Mouse (Mus musculus): ENCODE measurements around the gene Nosip. TPM values are rescaled to one million over a fixed set of nuclear protein-coding genes. Genes with fewer than 3 reads are reported as not detected.
A peak's percentile ranks its signal among the peaks of the same experiment; 100 is the strongest.

The Nosip gene
- total and polyA plus RNA-seq, 2 experiments, result 22.8 to 35.8 TPM

DNA sequence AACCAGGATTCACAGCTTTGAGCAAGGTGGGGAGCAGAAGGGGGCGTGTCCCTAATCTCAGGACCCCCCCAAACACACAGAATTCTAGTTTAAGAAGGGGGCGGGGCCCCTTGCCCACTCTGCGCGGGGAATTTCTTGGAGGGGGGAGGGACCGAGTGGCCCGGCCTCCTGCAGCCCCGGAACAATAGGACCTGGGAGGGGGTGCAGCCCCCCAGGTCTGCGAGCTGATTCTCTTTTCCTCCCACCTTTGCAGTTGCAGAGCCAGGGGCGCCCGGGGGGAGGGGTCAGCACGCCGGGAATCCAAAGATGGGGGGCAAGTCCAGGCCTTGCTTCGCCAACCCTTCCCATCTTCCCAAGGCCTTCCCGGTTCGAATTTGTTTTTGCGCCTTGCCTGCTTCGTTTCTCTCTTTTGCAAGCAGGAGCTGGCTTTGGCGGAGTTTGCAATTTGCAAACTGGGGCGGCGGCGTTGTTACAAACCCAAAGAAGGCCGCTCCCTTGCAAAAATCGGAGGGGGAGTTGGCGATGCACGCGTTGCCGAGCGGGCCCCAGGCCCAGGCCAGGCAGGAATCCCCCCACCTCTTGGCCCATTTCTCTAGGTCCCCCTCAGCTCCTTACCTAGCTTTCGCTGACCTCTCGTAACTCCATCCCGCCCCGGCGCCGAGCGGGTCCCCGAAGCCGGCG lies 9.9 kb upstream of the Nosip start:
- 0 out of 2 replicates have a peak, but pooled peaks cover 2% of the 10 kb centered on the region for H3K36me3 ChIP-seq (ENCODE audit: control insufficient read depth, insufficient read depth, low read length)
- WGBS, result 1% methylated on average over 38 of the region's 38 CpGs
- no peaks in the 10 kb centered on the region for H3K27me3 ChIP-seq (ENCODE audit: control insufficient read depth, insufficient read depth, low read length)
- peaks cover 10% of the 10 kb centered on the region for H3K4me1 ChIP-seq (ENCODE audit: control insufficient read depth, insufficient read depth, low read length)
- H3K79me2 ChIP-seq (ENCODE audit: control insufficient read depth, insufficient read depth, low read length), result peaks cover 11% of the 10 kb centered on the region; the same call in 1 of the 2 replicates
- H3K27ac ChIP-seq (replicated peaks; ENCODE audit: insufficient read depth, low read depth, low read length), result peak overlapping the region; percentile 18; the same call in 1 of the 2 replicates
- peak overlapping the region; percentile 68 for H3K4me3 ChIP-seq (ENCODE audit: insufficient read depth, low read depth, low read length)
- H3K9ac ChIP-seq (ENCODE audit: low read depth, low read length), result peak overlapping the region; percentile 95
- TF ChIP-seq CTCF (IDR thresholded peaks at IDR 0.05; ENCODE audit: low read depth, low read length) (no peak), POLR2A (IDR thresholded peaks at IDR 0.05; ENCODE audit: extremely low read depth, insufficient read depth, low read length) (no peak)
- peak; percentile 37 for DNase-seq (ENCODE audit: extremely low read depth, low read depth, low spot score)

GRCm38 (mm10) chr7:45052862-45053116 lies 9.4 kb upstream of the Nosip start, which contains the start of gene Prr12:
TSS of gene Prr12 (minus strand) at chr7:45052881.
- Histone ChIP-seq H3K4me1 (ENCODE audit: control insufficient read depth, insufficient read depth, low read length) (peaks cover 10% of the 10 kb centered on the region), H3K79me2 (ENCODE audit: control insufficient read depth, insufficient read depth, low read length) (peaks cover 11% of the 10 kb centered on the region; the same call in 1 of the 2 replicates), H3K9ac (ENCODE audit: low read depth, low read length) (peak within 1 kb of the TSS; percentile 95), H3K36me3 (ENCODE audit: control insufficient read depth, insufficient read depth, low read length) (0 out of 2 replicates have a peak, but pooled peaks cover 2% of the 10 kb centered on the region), H3K27ac (replicated peaks; ENCODE audit: insufficient read depth, low read depth, low read length) (peak within 1 kb of the TSS; percentile 84), H3K4me3 (ENCODE audit: insufficient read depth, low read depth, low read length) (peak within 1 kb of the TSS; percentile 68), H3K27me3 (ENCODE audit: control insufficient read depth, insufficient read depth, low read length) (no peaks in the 10 kb centered on the region)
- WGBS, result 0% methylated on average over 8 of the region's 18 CpGs
- TF ChIP-seq CTCF (IDR thresholded peaks at IDR 0.05; ENCODE audit: low read depth, low read length) (no peak), POLR2A (IDR thresholded peaks at IDR 0.05; ENCODE audit: extremely low read depth, insufficient read depth, low read length) (no peak)
- DNase-seq (ENCODE audit: extremely low read depth, low read depth, low spot score), result no peak

GRCm38 (mm10) chr7:45053117-45053930 lies 8.9 kb upstream of the Nosip start:
- 1% methylated on average over 52 of the region's 59 CpGs for WGBS
- Histone ChIP-seq H3K79me2 (ENCODE audit: control insufficient read depth, insufficient read depth, low read length) (peaks cover 10% of the 10 kb centered on the region; the same call in 1 of the 2 replicates), H3K4me3 (ENCODE audit: insufficient read depth, low read depth, low read length) (peak overlapping the region; percentile 68), H3K9ac (ENCODE audit: low read depth, low read length) (peak overlapping the region; percentile 95), H3K4me1 (ENCODE audit: control insufficient read depth, insufficient read depth, low read length) (peaks cover 10% of the 10 kb centered on the region), H3K27ac (replicated peaks; ENCODE audit: insufficient read depth, low read depth, low read length) (peak overlapping the region; percentile 84), H3K36me3 (ENCODE audit: control insufficient read depth, insufficient read depth, low read length) (no peaks in the 10 kb centered on the region), H3K27me3 (ENCODE audit: control insufficient read depth, insufficient read depth, low read length) (no peaks in the 10 kb centered on the region)
- DNase-seq (ENCODE audit: extremely low read depth, low read depth, low spot score), result peak; percentile 57
- TF ChIP-seq CTCF (IDR thresholded peaks at IDR 0.05; ENCODE audit: low read depth, low read length), result no peak
- TF ChIP-seq POLR2A (IDR thresholded peaks at IDR 0.05; ENCODE audit: extremely low read depth, insufficient read depth, low read length), result no peak

DNA sequence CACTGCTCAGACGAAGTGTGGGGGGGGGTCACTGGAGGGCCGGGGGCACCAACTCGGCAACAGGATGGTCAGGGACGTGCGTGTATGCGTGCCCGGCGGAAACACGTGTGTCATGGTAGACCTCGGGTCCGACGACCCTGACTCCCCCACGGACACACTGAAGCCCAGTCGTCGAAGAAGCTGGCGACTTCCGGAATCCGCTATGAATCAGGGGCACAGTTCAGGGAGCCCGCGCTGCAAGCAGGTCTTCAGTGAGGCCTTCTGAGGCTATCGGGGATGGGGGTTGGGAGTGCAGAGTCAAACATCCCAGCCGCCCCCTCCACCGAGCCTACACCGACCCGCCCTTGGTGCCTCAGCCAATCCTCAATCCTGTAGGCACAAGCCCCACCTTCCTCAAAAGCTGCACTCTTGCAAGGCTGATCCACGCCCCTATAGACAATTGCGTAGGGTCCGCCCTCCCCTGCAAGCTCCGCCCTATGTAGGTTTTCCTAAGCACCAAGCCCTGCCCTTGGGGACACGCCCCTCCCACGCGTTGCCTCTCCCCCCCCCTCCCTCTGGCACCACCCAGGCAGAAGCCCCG lies 8.2 kb upstream of the Nosip start:
- WGBS, result 1% methylated on average over 33 of the region's 33 CpGs
- Histone ChIP-seq H3K27ac (replicated peaks; ENCODE audit: insufficient read depth, low read depth, low read length) (peak overlapping the region; percentile 84), H3K9ac (ENCODE audit: low read depth, low read length) (peak overlapping the region; percentile 78), H3K36me3 (ENCODE audit: control insufficient read depth, insufficient read depth, low read length) (no peaks in the 10 kb centered on the region), H3K4me1 (ENCODE audit: control insufficient read depth, insufficient read depth, low read length) (peaks cover 10% of the 10 kb centered on the region), H3K27me3 (ENCODE audit: control insufficient read depth, insufficient read depth, low read length) (no peaks in the 10 kb centered on the region), H3K4me3 (ENCODE audit: insufficient read depth, low read depth, low read length) (peak overlapping the region; percentile 68), H3K79me2 (ENCODE audit: control insufficient read depth, insufficient read depth, low read length) (peaks cover 6% of the 10 kb centered on the region; the same call in 1 of the 2 replicates)
- TF ChIP-seq POLR2A (IDR thresholded peaks at IDR 0.05; ENCODE audit: extremely low read depth, insufficient read depth, low read length), result peak; percentile 93
- TF ChIP-seq CTCF (IDR thresholded peaks at IDR 0.05; ENCODE audit: low read depth, low read length), result no peak
- DNase-seq (ENCODE audit: extremely low read depth, low read depth, low spot score), result peak; percentile 99

- Histone ChIP-seq H3K4me3 (ENCODE audit: insufficient read depth, low read depth, low read length) (no peak overlapping the region), H3K4me1 (ENCODE audit: control insufficient read depth, insufficient read depth, low read length) (peaks cover 11% of the 10 kb centered on the region), H3K27ac (replicated peaks; ENCODE audit: insufficient read depth, low read depth, low read length) (no peak overlapping the region), H3K79me2 (ENCODE audit: control insufficient read depth, insufficient read depth, low read length) (peaks cover 6% of the 10 kb centered on the region; the same call in 1 of the 2 replicates), H3K9ac (ENCODE audit: low read depth, low read length) (no peak overlapping the region), H3K27me3 (ENCODE audit: control insufficient read depth, insufficient read depth, low read length) (no peaks in the 10 kb centered on the region), H3K36me3 (ENCODE audit: control insufficient read depth, insufficient read depth, low read length) (no peaks in the 10 kb centered on the region)
- TF ChIP-seq CTCF (IDR thresholded peaks at IDR 0.05; ENCODE audit: low read depth, low read length) (no peak), POLR2A (IDR thresholded peaks at IDR 0.05; ENCODE audit: extremely low read depth, insufficient read depth, low read length) (no peak)
- no peak for DNase-seq (ENCODE audit: extremely low read depth, low read depth, low spot score)
- 82% methylated on average over 14 of the region's 14 CpGs for WGBS
Measured at GRCm38 (mm10) chr7:45056329-45056971, 5.8 kb upstream of the Nosip start.
